Mouse (Mus musculus): Measurements from ENCODE around the gene Aff3. TPM values are rescaled to one million over a fixed set of nuclear protein-coding genes. Genes with fewer than 3 reads are reported as not detected.

Gene Aff3
- total RNA-seq, 2 experiments from 2014 or later = 82.9 to 86.5 TPM

DNA sequence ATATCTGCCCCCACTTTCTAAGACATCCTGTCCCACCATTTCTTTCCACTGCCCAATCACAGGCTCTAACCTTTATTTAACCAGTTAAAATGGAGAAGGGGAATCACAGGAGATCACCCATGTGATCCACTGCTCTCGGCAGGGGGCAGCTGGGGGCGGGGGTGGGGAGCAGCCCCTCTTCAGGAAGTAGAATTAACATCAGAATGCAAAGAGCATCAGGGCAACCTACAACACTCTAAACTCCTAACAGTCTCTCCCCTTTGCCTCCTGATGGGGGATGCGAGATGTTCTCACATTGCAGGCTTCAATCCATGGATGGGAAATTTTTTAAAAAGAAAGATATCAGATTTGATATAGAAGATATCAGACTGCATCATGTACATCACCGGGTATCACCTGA is 42.9 kb downstream of the Aff3 start:
- intact Hi-C loops (cut with DNase I) = loop anchor here (10.0 kb wide), 2 partner anchors 143 to 437 kb away; no protein-coding TSS in a partner anchor
- no peak for DNase-seq (ENCODE audit: low spot score in 2 of 2)

DNA sequence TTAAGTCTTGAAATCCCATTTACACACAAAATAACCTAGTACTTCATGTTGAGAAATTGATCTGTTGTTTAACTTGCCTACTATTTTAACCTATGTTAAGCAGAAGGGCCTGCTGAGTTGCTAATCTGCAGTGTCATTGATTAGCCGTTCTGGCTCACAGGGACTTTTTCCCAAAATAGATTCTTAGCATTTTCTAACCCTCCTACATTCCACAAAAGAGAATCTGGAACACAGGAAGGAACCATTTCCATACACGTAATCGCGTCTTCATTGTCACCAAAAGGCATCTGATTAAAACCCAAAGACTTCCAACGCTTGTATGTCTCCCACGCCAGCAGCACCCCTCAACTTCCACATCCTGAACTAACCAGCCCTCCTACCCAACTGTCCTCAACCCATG is 44.4 kb downstream of the Aff3 start:
- intact Hi-C loops (cut with DNase I) = loop anchor here (10.0 kb wide), 2 partner anchors 144 to 436 kb away; no protein-coding TSS in a partner anchor
- DNase-seq (ENCODE audit: low spot score in 2 of 2) = no peak

GRCm38 (mm10) chr1:38606741-38607140 is 58.0 kb downstream of the Aff3 start:
- no peak for DNase-seq (ENCODE audit: low spot score in 2 of 2)
- intact Hi-C loops (cut with DNase I) = no loop called here

DNA sequence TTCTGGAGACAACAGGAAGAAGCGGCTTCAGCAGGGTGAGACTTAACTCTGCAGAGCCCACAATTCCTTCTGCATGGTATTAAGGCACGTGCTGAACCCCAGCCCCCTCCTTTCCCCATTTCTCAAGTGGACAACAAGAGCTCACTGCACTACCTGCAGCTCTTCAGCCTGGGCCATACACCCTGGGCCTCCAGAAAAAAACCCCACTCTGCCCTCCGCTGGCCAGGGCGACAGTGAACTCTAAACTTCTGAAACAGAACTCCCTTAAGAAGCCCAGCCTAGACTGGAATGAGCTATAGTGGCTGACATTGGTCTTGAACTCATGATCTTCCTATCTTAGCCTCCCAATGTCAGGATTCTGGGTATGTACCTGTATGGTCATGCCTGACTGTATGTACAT is 59.3 kb downstream of the Aff3 start:
- DNase-seq (ENCODE audit: low spot score in 2 of 2) = no peak
- intact Hi-C loops (cut with DNase I) = no loop called here

- DNase-seq (ENCODE audit: low spot score in 2 of 2) = no peak
- intact Hi-C loops (cut with DNase I) = no loop called here
These were observed 60.1 kb downstream of the Aff3 start for GRCm38 (mm10) chr1:38604611-38605010.

- DNase-seq (ENCODE audit: low spot score in 2 of 2) = no peak
- intact Hi-C loops (cut with DNase I) = no loop called here
These were observed 62.8 kb downstream of the Aff3 start for GRCm38 (mm10) chr1:38601802-38602508.

GRCm38 (mm10) chr1:38595311-38595710 is 69.4 kb downstream of the Aff3 start:
- intact Hi-C loops (cut with DNase I) = no loop called here
- no peak for DNase-seq (ENCODE audit: low spot score in 2 of 2)

DNA sequence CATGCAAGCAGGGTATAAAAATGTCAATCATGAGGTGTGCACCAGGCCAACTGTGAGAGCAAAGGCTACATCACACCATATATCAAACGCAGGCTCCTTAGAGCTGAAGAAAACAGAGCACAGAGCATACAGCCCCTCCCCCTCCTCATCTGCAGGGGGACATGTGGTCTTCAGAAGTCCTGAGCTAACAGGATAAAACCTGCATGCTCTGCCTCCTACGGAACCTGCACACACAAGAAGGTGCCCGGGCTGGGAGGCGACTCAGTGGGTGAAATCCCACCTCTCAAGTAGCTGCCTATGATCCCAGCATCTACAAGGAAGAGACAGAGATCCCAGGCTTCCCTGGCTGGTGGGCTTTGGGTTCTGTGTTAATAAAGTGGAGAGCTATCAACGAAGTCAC is 70.0 kb downstream of the Aff3 start:
- no peak for DNase-seq (ENCODE audit: low spot score in 2 of 2)
- intact Hi-C loops (cut with DNase I) = no loop called here

DNA sequence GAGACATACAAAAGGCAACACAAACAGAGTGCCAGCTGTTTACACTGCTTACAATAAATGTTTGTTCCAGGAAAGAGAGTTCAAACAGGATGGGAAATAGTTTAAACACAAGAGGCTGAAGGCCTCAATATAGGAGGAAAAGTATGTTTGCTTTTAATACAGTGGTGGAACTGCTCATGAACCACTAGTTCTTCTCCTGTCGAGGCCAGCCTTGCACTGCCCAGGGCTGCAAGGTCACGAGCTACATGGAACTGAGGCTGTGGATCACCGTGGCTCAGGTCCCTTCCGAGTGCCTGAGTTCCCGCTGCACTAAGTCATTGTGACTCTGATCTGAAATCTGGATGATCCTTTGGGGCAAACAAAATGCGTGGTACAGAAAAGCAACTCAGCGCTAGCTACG is 73.6 kb downstream of the Aff3 start:
- no peak for DNase-seq (ENCODE audit: low spot score in 2 of 2)
- intact Hi-C loops (cut with DNase I) = no loop called here

DNA sequence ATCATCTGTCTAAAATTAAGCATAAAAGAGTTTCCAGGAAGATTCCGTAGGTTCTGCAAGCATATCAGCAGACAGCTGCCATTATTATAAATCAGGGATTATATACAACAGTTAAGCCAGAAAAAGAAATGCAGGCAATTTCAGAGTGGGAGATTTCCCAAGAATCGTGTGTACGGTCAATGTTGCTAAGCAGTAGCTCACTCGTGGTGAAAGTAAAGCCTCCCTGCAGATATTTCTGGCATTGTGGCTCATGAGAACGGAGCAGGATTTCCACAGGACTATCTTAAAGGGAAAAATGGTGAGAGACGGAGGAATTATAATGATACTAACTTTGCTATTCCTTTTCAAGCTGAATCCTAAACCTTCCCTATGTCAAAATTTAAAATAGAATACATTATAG is 76.0 kb downstream of the Aff3 start:
- intact Hi-C loops (cut with DNase I) = no loop called here
- DNase-seq (ENCODE audit: low spot score in 2 of 2) = peak; percentile 24 to 59

- no peak for DNase-seq (ENCODE audit: low spot score in 2 of 2)
- intact Hi-C loops (cut with DNase I) = no loop called here
These were observed 82.4 kb downstream of the Aff3 start for GRCm38 (mm10) chr1:38582328-38582727.

DNA sequence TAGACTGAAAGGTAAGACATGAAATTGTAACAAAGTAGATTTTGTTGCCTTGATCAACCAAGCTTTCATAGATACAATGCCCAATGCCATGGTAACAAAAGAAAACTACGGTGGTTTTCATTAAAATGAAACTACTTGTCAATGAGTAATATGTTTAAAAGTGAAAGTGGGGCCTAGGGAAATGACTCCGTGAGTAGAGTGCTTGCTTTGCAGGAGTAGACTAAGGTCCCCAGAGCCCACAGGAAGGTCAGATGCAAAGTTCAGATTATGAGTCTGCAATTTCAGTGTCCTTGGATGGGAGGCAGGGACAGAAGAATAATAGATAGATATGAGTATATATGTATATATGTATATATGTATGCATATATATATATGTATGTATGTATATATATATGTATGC is 84.2 kb downstream of the Aff3 start:
- intact Hi-C loops (cut with DNase I) = no loop called here
- no peak for DNase-seq (ENCODE audit: low spot score in 2 of 2)

- DNase-seq (ENCODE audit: low spot score in 2 of 2) = no peak
- intact Hi-C loops (cut with DNase I) = no loop called here
These were observed 86.4 kb downstream of the Aff3 start for GRCm38 (mm10) chr1:38578339-38578738.

GRCm38 (mm10) chr1:38567791-38568190 is 97.0 kb downstream of the Aff3 start:
- intact Hi-C loops (cut with DNase I) = no loop called here
- DNase-seq (ENCODE audit: low spot score in 2 of 2) = no peak

GRCm38 (mm10) chr1:38566101-38566678 is 98.6 kb downstream of the Aff3 start:
- DNase-seq (ENCODE audit: low spot score in 2 of 2) = no peak
- intact Hi-C loops (cut with DNase I) = no loop called here

- intact Hi-C loops (cut with DNase I) = no loop called here
- DNase-seq (ENCODE audit: low spot score in 2 of 2) = no peak
These were observed 99.4 kb downstream of the Aff3 start for GRCm38 (mm10) chr1:38565295-38565777.

DNA sequence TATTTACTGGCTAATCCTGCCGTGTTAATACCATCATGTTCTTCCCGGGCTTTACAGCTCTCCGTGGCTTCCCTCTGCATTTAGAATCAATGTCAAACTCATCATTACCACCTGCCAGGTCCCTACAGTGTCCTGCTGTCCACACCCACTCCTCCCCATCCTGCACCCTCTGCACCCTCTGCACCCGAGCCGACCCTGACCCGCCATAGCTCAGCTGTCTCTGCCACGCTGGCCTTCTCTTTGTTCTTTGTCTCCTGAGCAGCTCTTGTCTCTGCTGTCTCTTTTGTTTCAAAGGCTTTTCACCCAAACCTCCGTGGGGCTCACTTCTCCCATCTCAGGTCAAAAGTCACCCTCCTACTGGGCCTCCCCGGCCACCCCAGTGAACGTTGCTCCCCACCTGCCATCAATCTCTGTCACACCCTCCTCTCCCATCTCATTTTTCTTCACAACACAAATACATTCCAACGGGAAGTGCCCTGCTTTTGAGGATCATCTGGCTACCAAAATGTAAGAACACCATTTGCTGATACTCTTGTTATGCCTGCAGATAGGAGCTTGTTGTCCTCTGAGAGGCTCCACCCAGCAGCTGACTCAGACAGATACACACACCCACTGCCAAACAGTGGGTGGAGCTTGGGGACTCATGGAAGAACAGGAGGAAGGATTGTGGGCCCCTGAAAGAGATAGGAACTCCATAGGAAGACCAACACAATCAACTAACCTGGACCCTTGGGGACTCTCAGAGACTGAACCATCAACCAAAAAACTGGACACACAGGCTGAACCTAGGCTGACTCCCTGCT is 102.2 kb downstream of the Aff3 start:
- DNase-seq (ENCODE audit: low spot score in 2 of 2) = no peak
- intact Hi-C loops (cut with DNase I) = no loop called here

GRCm38 (mm10) chr1:38561331-38561730 is 103.4 kb downstream of the Aff3 start:
- intact Hi-C loops (cut with DNase I) = no loop called here
- no peak for DNase-seq (ENCODE audit: low spot score in 2 of 2)

DNA sequence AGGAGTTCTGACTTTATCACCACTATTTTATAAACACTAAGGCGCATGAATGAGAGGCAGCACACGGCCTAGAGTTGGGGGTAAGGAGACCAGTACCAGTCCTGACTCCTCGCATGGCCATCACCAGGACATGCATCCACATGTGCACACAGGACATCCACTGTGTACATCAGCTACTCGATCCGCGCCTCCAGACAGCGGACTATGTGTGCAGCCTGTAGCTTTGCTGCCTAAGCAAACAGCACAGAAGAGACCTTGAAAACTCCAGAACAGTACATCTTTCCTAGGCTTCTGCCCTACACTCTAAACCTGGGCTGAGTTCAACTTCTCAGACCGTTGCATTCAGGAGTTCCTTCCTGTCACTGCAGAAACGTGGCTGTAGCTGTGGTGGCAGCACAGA is 104.1 kb downstream of the Aff3 start:
- no peak for DNase-seq (ENCODE audit: low spot score in 2 of 2)
- intact Hi-C loops (cut with DNase I) = no loop called here

GRCm38 (mm10) chr1:38557615-38558014 is 107.1 kb downstream of the Aff3 start:
- intact Hi-C loops (cut with DNase I) = no loop called here
- DNase-seq (ENCODE audit: low spot score in 2 of 2) = no peak
